Comparison of ENCODE assay signal across 11 mouse cellular contexts in genomic region chr5:107938886-107939285, GRCm38 (mm10).
"Had no signal": no experiment of that assay in that cellular context is flagged by ENCODE, and none has a peak within 500 bp of the region (broad histone marks: within the 10 kb centered on the region; RNA-seq: fewer than 3 reads in every experiment).

No protein-coding gene starts in this region.

- ATAC-seq: intestine, postnatal 0 days; midbrain, embryonic 13.5 days had no signal

- H3K27ac ChIP-seq: kidney, postnatal 0 days; limb, embryonic 13.5 days; liver, embryonic 15.5 days; midbrain, embryonic 13.5 days; stomach, postnatal 0 days had no signal

- DNase-seq: left cerebral cortex, postnatal 4 days; lung, adult 2 months; lung, postnatal 4 days; spleen, adult 18-20 months; thymus, postnatal 4 days had no signal

- H3K4me1 ChIP-seq: midbrain, embryonic 13.5 days had no signal

- H3K4me3 ChIP-seq: limb, embryonic 13.5 days; liver, embryonic 15.5 days; midbrain, embryonic 13.5 days had no signal

- H3K27me3 ChIP-seq: limb, embryonic 13.5 days; liver, embryonic 15.5 days; midbrain, embryonic 13.5 days had no signal

- H3K36me3 ChIP-seq: limb, embryonic 13.5 days; liver, embryonic 15.5 days; midbrain, embryonic 13.5 days had no signal
